Mouse (Mus musculus) spleen, embryonic (tissue): ENCODE results near the gene Sh3rf3.

Experiments used
- CTCF ChIA-PET: fragments of 350-600 bp; sonication (Branson Sonifier 250); formaldehyde crosslinking; loops from one replicate; lab custom pipeline; 2022; lab: Charles Lee

Gene Sh3rf3

GRCm38 (mm10) chr10:58915301-58916245, 102.4 kb downstream of the Sh3rf3 start:
- CTCF ChIA-PET, result no interaction called here

GRCm38 (mm10) chr10:58921643-58922188, 108.6 kb downstream of the Sh3rf3 start:
- CTCF ChIA-PET, result no interaction called here

- CTCF ChIA-PET, result no interaction called here
These were observed 109.2 kb downstream of the Sh3rf3 start for GRCm38 (mm10) chr10:58922216-58922829.

- CTCF ChIA-PET, result no interaction called here
These were observed 109.8 kb downstream of the Sh3rf3 start for GRCm38 (mm10) chr10:58922993-58923392.

- CTCF ChIA-PET, result no interaction called here
These were observed 113.4 kb downstream of the Sh3rf3 start for GRCm38 (mm10) chr10:58926578-58926977.

GRCm38 (mm10) chr10:58928952-58929442, 115.8 kb downstream of the Sh3rf3 start:
- CTCF ChIA-PET, result no interaction called here

GRCm38 (mm10) chr10:58932151-58932773, 119.1 kb downstream of the Sh3rf3 start:
- CTCF ChIA-PET, result no interaction called here

GRCm38 (mm10) chr10:58935606-58936005, 122.4 kb downstream of the Sh3rf3 start:
- CTCF ChIA-PET, result no interaction called here

- CTCF ChIA-PET, result no interaction called here
These were observed 123.3 kb downstream of the Sh3rf3 start for GRCm38 (mm10) chr10:58936441-58936860.

GRCm38 (mm10) chr10:58937521-58937920, 124.4 kb downstream of the Sh3rf3 start:
- CTCF ChIA-PET, result no interaction called here

GRCm38 (mm10) chr10:58942819-58943218, 129.7 kb downstream of the Sh3rf3 start:
- CTCF ChIA-PET, result no interaction called here

- CTCF ChIA-PET, result no interaction called here
These were observed 130.7 kb downstream of the Sh3rf3 start for GRCm38 (mm10) chr10:58943661-58944400.

- CTCF ChIA-PET, result interaction anchor here (0.6 kb wide), 1 partner anchor 9 kb away, joined by 10 read pairs; no protein-coding TSS in a partner anchor
These were observed 131.8 kb downstream of the Sh3rf3 start for GRCm38 (mm10) chr10:58944930-58945329.

- CTCF ChIA-PET, result no interaction called here
These were observed 136.8 kb downstream of the Sh3rf3 start for GRCm38 (mm10) chr10:58949770-58950638.

GRCm38 (mm10) chr10:58960193-58960592, 147.0 kb downstream of the Sh3rf3 start:
- CTCF ChIA-PET, result no interaction called here

- CTCF ChIA-PET, result no interaction called here
These were observed 155.1 kb downstream of the Sh3rf3 start for GRCm38 (mm10) chr10:58968236-58968635.

- CTCF ChIA-PET, result no interaction called here
These were observed 156.2 kb downstream of the Sh3rf3 start for GRCm38 (mm10) chr10:58969351-58969750.

GRCm38 (mm10) chr10:58972115-58972514, 159.0 kb downstream of the Sh3rf3 start:
- CTCF ChIA-PET, result no interaction called here

GRCm38 (mm10) chr10:58974138-58974537, 161.0 kb downstream of the Sh3rf3 start:
- CTCF ChIA-PET, result no interaction called here

GRCm38 (mm10) chr10:58979320-58979959, 166.3 kb downstream of the Sh3rf3 start:
- CTCF ChIA-PET, result no interaction called here
